14 mouse cellular contexts compared by ENCODE assay signal in the genomic region with DNA sequence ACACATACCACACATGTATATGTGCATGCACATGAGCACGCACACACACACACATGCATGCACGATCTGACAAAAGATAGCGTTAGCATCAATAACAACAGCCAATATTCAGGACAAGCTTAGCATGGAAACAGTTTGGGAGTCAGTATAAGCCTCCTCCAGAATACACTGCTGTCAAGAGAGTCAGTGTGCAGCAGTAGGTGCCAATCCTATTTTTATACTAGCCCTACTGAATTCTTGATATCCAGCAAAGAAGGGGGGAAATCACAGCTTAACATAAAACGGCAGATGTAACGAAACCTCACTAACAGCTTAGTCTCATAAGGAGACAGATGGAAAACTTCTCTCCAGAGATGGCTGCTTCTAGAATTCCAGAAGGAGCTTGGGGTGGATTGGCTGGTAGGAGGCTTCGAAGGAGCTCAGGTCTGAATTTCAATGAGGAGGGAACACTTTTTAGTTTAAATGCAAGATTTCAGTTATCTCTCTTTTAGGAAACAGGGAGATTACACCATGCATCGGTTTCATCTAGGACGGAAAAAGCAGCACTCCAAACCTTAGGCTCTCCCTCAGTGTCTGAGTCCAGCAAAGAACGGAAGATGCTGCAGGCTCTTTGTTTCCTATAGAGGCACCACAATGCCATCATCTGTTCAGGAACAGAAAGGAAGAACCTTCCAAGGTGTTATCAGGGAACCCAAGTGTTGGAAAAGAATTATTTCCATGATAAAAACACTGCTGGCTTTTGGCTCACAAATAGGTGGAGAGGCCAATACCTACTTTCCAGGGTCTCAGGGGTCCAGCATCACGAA.
DNase-seq lines count a peak whose midpoint lies in the region; ATAC-seq lines count a peak whose summit lies in the region.
"Had no signal": no experiment of that assay in that cellular context is flagged by ENCODE, and none has a peak within 500 bp of the region (broad histone marks: within the 10 kb centered on the region; RNA-seq: fewer than 3 reads in every experiment).

No protein-coding gene starts in this region.

- H3K4me1 ChIP-seq in hindbrain, embryonic 13.5 days (replicated peaks), result peaks cover 27% of the 10 kb centered on the region
- peaks cover 4% of the 10 kb centered on the region; the same call in 1 of the 2 replicates for H3K4me1 ChIP-seq in hindbrain, embryonic 12.5 days
- peaks cover 15% of the 10 kb centered on the region for H3K4me1 ChIP-seq in hindbrain, embryonic 14.5 days (replicated peaks; ENCODE audit: control insufficient read depth, insufficient read depth, low read length)
- H3K4me1 ChIP-seq in kidney, embryonic 15.5 days, result peaks cover under 1% of the 10 kb centered on the region; the same call in 1 of the 2 replicates
- H3K4me1 ChIP-seq: midbrain, embryonic 12.5 days had no signal

- no peak for ATAC-seq in hindbrain, embryonic 13.5 days (ENCODE audit: low FRiP score)
- ATAC-seq in hindbrain, embryonic 12.5 days (ENCODE audit: low FRiP score), result no peak
- 0 out of 2 replicates have a peak, but pooled peaks have one; percentile 31 for ATAC-seq in hindbrain, embryonic 14.5 days (ENCODE audit: low FRiP score)
- no peak for ATAC-seq in kidney, embryonic 15.5 days (replicated peaks; ENCODE audit: low FRiP score)

- H3K4me3 ChIP-seq in hindbrain, embryonic 13.5 days, result no peak overlapping the region
- H3K4me3 ChIP-seq in hindbrain, embryonic 12.5 days, result no peak overlapping the region
- no peak overlapping the region for H3K4me3 ChIP-seq in hindbrain, embryonic 14.5 days (replicated peaks; ENCODE audit: low read length)
- no peak overlapping the region for H3K4me3 ChIP-seq in kidney, embryonic 15.5 days (replicated peaks)
- H3K4me3 ChIP-seq: liver, embryonic 13.5 days; midbrain, embryonic 12.5 days had no signal

- H3K9ac ChIP-seq in hindbrain, embryonic 13.5 days, result no peak overlapping the region
- H3K9ac ChIP-seq in hindbrain, embryonic 12.5 days, result no peak overlapping the region
- no peak overlapping the region for H3K9ac ChIP-seq in hindbrain, embryonic 14.5 days
- no peak overlapping the region for H3K9ac ChIP-seq in kidney, embryonic 15.5 days
- H3K9ac ChIP-seq: liver, embryonic 13.5 days; midbrain, embryonic 12.5 days had no signal

- no peak overlapping the region for H3K4me2 ChIP-seq in hindbrain, embryonic 13.5 days
- H3K4me2 ChIP-seq in hindbrain, embryonic 12.5 days (replicated peaks), result no peak overlapping the region
- H3K4me2 ChIP-seq in hindbrain, embryonic 14.5 days (replicated peaks), result no peak overlapping the region
- no peak overlapping the region for H3K4me2 ChIP-seq in kidney, embryonic 15.5 days
- H3K4me2 ChIP-seq: liver, embryonic 13.5 days; midbrain, embryonic 12.5 days had no signal

- intact Hi-C loops in left cerebral cortex, postnatal 14 days (cut with DNase I), result loop anchor here (5.0 kb wide), 1 partner anchor 93 kb away; no protein-coding TSS in a partner anchor

- DNase-seq in brain, embryonic 18.5 days (ENCODE audit: low read depth, low spot score), result peak; percentile 60
- no peak for DNase-seq in hindbrain, embryonic 14.5 days (ENCODE audit: low spot score)
- peak; percentile 39 to 80 for DNase-seq in left cerebral cortex, postnatal 14 days (ENCODE audit: low spot score in 2 of 2)
- DNase-seq in urinary bladder, postnatal 25 days (ENCODE audit: low spot score), result no peak
- DNase-seq: cerebellum, adult 9-11 months; kidney, adult 8-10 months; liver, embryonic 13.5 days; lung, postnatal 10 days; retina, postnatal 1 day; thymus, postnatal 14 days had no signal

- H3K9me3 ChIP-seq in hindbrain, embryonic 13.5 days, result no peaks in the 10 kb centered on the region
- no peaks in the 10 kb centered on the region for H3K9me3 ChIP-seq in hindbrain, embryonic 12.5 days (replicated peaks)
- no peaks in the 10 kb centered on the region for H3K9me3 ChIP-seq in hindbrain, embryonic 14.5 days (ENCODE audit: control insufficient read depth, low read length)
- H3K9me3 ChIP-seq in kidney, embryonic 15.5 days (replicated peaks), result no peaks in the 10 kb centered on the region
- H3K9me3 ChIP-seq: liver, embryonic 13.5 days; midbrain, embryonic 12.5 days had no signal

- no peaks in the 10 kb centered on the region for H3K36me3 ChIP-seq in hindbrain, embryonic 13.5 days
- no peaks in the 10 kb centered on the region for H3K36me3 ChIP-seq in hindbrain, embryonic 12.5 days
- no peaks in the 10 kb centered on the region for H3K36me3 ChIP-seq in hindbrain, embryonic 14.5 days (replicated peaks; ENCODE audit: control insufficient read depth, insufficient read depth)
- no peaks in the 10 kb centered on the region for H3K36me3 ChIP-seq in kidney, embryonic 15.5 days
- H3K36me3 ChIP-seq: liver, embryonic 13.5 days; midbrain, embryonic 12.5 days had no signal

- H3K27me3 ChIP-seq in hindbrain, embryonic 13.5 days, result no peaks in the 10 kb centered on the region
- H3K27me3 ChIP-seq in hindbrain, embryonic 12.5 days, result 0 out of 2 replicates have a peak, but pooled peaks cover 3% of the 10 kb centered on the region
- no peaks in the 10 kb centered on the region for H3K27me3 ChIP-seq in hindbrain, embryonic 14.5 days (ENCODE audit: control insufficient read depth, insufficient read depth, low read length)
- H3K27me3 ChIP-seq in kidney, embryonic 15.5 days, result no peaks in the 10 kb centered on the region
- H3K27me3 ChIP-seq: liver, embryonic 13.5 days; midbrain, embryonic 12.5 days had no signal

- peak overlapping the region; percentile 35; the same call in 1 of the 2 replicates for H3K27ac ChIP-seq in hindbrain, embryonic 13.5 days
- no peak overlapping the region for H3K27ac ChIP-seq in hindbrain, embryonic 12.5 days
- no peak overlapping the region for H3K27ac ChIP-seq in hindbrain, embryonic 14.5 days
- no peak overlapping the region for H3K27ac ChIP-seq in kidney, embryonic 15.5 days
- H3K27ac ChIP-seq: liver, embryonic 13.5 days; midbrain, embryonic 12.5 days had no signal

- 83% methylated on average over 10 of the region's 10 CpGs for whole genome bisulfite sequencing in hindbrain, embryonic 13.5 days
- WGBS in hindbrain, embryonic 12.5 days, result 85% methylated on average over 10 of the region's 10 CpGs
- WGBS in hindbrain, embryonic 14.5 days, result 76% methylated on average over 10 of the region's 10 CpGs
- 78% methylated on average over 10 of the region's 10 CpGs for WGBS in kidney, embryonic 15.5 days

Comparison
In these comparisons a context has a peak if more than half of its experiments do, and no peak if none do; other contexts are left out.
1. DNase-seq: peak in brain, embryonic 18.5 days (single experiment) and left cerebral cortex, postnatal 14 days (2 of 2); none in hindbrain, embryonic 14.5 days (single experiment) and urinary bladder, postnatal 25 days (single experiment).